Mouse (Mus musculus) cerebellum, adult 11-12 months (tissue): ENCODE results near the gene Ryk.

Experiments used
- DNase-seq: peaks from one replicate; pipeline ENCODE4 v3.0.0; 2022

Gene Ryk

GRCm38 (mm10) chr9:102834742-102835591 is at the start of gene Ryk:
Ryk (plus strand) TSS chr9:102834917.
- DNase-seq = peak; percentile 86

- DNase-seq = no peak
These were observed 45.2 kb upstream of the Ryk start for GRCm38 (mm10) chr9:102789491-102789890.

- DNase-seq = no peak
These were observed 42.9 kb upstream of the Ryk start for GRCm38 (mm10) chr9:102791845-102792244.

DNA sequence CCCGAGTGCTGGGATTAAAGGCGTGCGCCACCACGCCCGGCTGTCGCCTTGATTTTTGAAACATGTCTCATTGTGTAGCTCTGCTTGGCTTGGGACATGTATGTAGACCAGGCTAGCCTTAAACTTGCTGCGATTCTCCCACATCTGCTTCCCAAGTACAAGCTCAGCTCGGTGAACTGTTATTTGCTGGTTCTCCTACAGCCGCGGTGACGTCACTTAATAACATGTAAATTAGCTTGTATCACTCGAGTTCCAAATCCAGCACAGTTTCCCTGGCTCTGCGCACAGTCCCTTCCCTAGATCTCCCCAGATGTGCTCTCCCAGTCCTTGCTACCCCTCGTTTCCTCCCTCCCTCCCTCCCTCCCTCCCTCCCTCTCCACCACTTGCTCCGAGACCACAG is 41.9 kb upstream of the Ryk start:
- no peak for DNase-seq

DNA sequence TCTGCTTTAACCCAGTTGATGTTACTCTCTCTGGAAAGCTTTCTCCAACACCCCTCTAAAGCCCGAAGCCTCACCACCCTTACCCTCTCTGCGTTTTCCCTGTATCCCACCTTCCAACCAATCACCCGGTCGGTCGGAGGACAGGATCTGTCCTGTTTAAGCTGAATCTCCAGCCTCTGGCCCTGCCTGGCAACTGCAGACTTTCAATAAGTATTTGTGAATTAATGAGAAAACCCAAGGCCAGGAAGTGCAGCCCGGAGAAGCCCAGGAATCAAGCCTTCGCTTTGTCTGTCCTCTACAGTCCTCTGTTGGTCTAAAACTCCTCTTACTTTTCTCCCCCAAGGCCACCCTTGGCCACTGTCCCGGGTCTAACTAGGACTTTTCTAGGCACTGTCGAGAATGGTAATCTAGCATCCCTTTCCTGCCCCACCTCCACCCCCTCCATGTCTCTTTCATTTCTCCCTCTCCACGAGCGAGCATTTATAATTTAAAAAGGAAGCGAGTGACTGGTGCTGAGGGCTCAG is 41.4 kb upstream of the Ryk start:
- DNase-seq = no peak

GRCm38 (mm10) chr9:102798406-102798805 is 36.3 kb upstream of the Ryk start:
- DNase-seq = no peak

DNA sequence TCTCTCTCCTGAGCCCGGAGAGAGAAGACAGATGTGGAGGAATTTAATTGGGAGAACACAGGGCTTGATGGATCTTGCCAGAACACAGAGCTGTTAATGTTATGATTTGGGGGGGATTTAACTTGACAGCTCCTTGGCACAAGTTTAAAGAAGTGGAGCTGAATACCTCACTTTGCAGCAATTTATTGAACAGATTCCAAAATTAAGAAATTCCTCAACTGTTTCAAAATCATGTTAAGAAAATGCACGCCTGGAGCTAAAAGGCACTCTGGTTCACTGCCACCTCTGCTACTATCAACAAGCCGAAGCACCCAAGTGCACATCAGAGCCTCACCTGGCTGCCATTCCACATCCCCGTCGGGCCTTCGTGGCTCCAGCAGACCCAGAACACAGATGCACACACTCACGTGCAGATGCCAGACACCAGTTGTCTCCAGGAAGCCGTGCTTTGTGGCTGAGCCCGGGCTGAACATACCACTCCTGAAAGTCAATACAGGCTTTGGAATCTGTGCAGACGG is 28.6 kb upstream of the Ryk start:
- DNase-seq = no peak

- DNase-seq = no peak
These were observed 23.5 kb upstream of the Ryk start for GRCm38 (mm10) chr9:102811192-102811591.

- DNase-seq = no peak
These were observed 16.5 kb upstream of the Ryk start for GRCm38 (mm10) chr9:102818228-102818627.

GRCm38 (mm10) chr9:102828604-102829003 is 6.1 kb upstream of the Ryk start:
- no peak for DNase-seq

DNA sequence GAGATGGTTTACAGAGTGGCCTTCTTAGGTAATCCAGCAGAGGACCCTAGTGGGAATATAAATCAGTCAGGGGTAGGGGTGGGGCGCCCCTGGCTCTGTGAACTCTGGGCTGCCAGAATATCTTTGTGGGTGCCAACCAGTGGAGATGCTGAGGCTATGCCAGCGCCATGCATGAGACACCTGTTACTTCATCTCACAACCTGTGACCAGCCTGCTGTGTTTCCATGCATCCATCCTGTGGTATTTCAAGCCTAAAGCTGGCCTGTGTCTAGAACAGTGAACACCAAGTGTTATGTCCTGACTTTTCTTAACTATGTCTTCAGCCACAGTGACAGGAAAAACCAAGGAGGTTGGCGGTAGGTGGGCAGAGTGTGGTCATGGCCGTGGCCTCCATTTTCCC is 3.2 kb upstream of the Ryk start:
- DNase-seq = no peak

- no peak for DNase-seq
These were observed 339 bp upstream of the Ryk start for GRCm38 (mm10) chr9:102834414-102834741.

DNA sequence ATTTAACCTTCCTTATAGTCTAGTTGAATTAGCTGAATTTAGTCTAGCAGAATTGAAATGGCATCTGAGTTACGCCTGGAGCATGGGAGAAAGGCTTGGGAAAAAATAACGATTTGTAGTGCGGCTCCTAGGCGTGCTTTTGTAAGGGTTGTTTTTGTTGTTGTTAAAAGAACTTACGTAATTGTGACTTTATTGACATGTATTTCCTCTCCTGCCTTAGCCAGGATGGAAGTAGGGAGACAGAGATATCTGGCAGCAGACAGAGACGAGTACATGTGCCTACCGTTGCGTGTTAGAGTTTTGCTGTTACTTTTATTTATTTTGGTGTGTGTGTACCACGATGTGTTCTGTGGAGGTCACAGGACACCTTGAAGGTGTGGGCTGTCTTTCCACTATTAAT is 1.6 kb downstream of the Ryk start:
- DNase-seq = no peak

GRCm38 (mm10) chr9:102840792-102841778 is 6.4 kb downstream of the Ryk start:
- no peak for DNase-seq

- no peak for DNase-seq
These were observed 7.1 kb downstream of the Ryk start for GRCm38 (mm10) chr9:102841832-102842231.

- no peak for DNase-seq
These were observed 7.8 kb downstream of the Ryk start for GRCm38 (mm10) chr9:102842498-102842897.

- DNase-seq = no peak
These were observed 8.9 kb downstream of the Ryk start for GRCm38 (mm10) chr9:102843577-102843976.

DNA sequence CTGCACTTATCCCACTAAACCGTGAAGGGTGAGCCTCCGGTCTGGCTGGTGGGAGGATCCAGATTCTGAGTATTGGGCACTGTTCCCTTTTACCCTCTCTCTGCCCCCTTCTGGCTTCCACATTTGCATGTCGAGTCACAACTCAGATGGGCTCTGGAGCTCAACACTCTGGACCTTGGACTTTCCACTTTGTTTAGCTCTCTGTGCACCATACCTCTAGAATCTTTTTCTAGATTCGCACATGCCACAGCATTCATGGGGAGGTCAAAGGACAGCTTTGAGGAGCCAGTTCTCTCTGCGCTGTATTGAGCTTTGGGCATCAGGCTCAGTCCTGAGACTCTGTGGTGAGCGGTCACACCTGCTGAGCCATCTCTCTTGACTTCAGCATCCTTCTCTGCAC is 11.1 kb downstream of the Ryk start:
- DNase-seq = no peak

DNA sequence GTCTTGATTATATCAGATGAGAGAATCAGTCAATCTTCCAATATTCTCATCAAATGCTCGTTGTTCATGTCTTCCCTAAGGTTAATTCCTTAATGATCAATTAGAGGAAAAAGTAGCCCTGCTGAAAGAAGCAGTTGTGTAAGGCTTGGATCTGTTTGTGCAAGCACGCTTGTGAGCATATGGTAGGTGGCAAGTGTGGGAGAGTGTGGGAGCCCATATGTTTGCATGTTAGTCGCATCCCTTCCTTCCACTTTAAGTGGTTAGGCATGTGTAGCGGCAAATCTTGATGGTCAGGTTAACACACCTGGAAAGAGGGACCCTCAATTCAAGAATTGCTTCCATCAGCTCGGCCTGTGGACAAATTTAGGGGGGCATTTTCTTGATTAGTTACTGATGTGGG is 11.6 kb downstream of the Ryk start:
- no peak for DNase-seq

DNA sequence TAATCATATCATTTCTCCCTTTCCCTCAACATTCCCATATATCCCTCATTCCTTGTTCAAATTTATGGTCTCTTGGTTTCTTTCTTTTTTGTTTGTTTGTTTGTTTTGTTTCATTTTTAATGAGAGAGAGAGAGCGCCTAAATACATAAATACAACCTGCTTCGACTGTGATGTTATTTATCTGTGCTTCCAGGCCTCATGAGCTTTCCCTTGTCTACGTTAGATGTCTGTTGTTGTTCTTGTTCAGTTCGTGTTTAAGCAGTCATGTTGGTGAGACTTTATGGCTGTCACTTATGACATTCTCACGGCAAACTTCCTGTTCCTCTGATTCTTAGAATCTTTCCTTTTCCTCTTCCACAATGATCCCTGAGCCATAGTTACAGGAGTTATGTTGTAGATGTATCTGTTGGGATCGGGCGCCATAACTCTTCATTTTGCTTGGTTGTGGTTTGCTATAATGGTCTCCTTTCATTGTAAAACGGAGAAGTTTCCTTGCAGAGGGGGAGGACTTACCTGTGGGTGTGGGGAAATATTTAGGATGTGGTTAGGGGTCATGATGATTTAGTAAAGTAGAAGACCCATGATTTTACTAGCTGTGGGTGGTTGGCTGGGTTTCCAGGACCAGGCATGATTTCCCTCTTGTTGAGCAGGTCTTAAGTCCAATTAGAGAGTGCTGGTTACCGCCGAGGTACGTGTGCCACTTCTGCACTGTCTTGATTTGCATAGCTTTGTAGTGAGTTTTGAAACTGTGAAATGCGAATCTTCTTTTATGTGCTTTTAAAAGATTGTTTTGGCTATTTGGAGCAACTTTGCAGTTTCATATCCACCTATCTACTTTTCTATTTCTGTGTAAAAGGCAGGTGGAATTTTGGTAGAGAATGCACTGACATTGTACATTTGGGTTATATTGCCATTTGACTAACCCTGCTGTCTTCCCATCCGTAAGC is 17.6 kb downstream of the Ryk start:
- DNase-seq = no peak

- no peak for DNase-seq
These were observed 23.1 kb downstream of the Ryk start for GRCm38 (mm10) chr9:102857856-102858255.

DNA sequence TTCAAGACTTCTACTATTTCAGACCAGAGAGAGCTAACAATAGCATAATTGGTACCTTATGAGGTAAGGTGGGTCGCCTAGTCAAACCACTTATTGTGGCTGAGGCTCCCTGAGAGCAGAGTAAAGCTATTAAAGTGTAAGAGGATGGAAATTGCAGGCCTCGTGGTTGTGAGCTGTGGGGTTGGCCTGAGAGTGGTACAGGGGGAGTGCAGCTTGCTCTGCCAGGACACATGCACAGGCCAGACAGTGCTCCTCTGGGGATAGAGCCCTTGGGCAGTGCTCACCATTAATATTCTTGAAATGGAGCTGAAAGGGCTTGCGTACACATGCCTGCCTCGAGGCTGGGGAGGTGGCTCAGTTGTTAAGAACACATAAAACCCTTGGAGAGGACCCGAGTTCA is 23.6 kb downstream of the Ryk start:
- DNase-seq = no peak
